Mouse (Mus musculus) layer of hippocampus, adult 18-20 months (tissue): ENCODE data around the gene Pdcl3. TPM values are rescaled to one million over a fixed set of nuclear protein-coding genes. Genes with fewer than 3 reads are reported as not detected.
"Not testable (repeated sequence)": the region's sequence is repeated elsewhere in the genome, so short reads cannot be mapped to it uniquely, and the experiment has no call there.

Experiments
- DNase-seq, 2 experiments: peaks; one replicate each; pipeline ENCODE4 v3.0.0; 2022; ENCODE audit warnings: low spot score in 2 of 2
- total RNA-seq, 2 experiments: library from RNA; stranded (reverse); gene quantifications; 2 replicates each; pipeline ENCODE4 v1.2.3; 2021

Pdcl3 gene
- total RNA-seq, 2 experiments from 2014 or later, result 32.1 to 35.8 TPM

DNA sequence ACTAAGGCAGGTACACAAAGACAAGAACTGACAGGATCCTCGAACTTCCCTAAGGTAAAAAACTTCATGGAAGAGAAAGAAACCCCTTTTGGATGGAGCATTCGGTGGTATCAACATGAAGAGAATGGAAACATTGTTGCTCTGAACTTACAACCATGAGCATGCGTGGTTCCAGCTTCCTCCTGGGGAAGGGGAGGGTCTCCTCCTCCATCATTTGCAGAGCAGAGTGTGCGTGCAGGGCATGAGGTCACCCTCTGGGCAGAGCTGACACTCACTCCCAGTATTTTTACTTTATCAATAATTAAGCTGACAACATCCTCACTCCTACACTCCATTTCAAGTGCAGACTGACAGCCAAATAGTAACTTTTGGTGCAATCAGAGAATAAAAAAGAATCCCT lies 32.5 kb downstream of the Pdcl3 start:
- DNase-seq, result no peak

DNA sequence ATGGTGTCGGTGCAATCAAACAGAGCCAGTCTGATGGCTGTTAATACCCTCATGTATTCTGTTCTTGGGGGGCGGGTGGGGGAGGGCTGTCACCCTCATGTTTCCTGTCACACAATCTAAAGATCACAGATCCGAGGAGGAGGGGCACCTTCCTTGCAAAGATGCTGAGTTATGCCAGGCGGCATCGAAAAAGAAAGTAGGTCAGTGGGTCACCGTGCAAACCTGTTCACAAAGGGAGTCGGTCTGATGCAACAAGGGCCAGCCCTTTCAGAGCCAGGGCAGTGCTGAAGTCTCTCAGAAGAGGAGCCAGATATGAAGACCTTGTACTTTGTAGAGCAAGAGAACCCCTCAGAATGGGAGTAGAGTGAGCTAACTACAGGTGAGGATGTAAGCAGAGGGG lies 39.7 kb downstream of the Pdcl3 start:
- no peak for DNase-seq

DNA sequence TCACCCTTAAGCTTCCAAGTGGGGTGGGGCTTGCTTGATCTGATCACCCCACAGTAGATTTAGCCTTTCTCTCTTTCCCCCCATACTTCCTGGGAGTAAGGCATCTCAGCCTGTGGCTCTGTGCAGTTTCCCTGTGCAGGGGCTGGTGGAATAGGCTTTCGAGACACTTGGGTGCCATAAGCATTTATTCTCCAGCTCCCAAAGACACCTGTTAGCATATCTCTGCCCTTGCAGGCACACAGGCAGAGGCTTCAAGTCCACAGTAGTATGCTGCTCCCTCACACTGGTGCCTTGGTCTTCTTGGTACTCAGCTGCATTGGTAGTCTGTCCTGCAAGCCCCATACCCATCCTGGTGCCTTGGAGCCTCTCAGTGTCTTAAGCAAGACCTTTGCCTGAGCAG lies 40.4 kb downstream of the Pdcl3 start:
- no peak for DNase-seq

DNA sequence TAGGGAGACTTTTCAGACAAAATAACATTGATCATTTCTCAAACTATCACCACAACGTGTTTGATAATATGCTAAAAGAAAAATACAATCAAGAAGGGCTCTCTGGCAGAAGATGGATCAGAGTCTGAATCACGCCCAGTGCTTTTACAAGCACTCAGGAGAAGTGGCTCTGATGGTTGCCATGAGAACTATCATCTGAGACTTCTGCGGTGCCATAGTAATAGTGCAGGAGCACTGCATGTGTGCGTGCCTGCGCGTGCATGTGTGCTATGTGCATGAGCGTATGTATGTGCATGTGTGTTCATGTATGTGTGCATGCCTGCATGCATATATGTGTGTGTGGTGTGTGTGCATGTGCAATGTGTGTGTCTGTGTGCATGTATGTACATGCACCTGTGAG lies 43.8 kb downstream of the Pdcl3 start:
- peak in 1 of 2 experiments; percentile 51 for DNase-seq

DNA sequence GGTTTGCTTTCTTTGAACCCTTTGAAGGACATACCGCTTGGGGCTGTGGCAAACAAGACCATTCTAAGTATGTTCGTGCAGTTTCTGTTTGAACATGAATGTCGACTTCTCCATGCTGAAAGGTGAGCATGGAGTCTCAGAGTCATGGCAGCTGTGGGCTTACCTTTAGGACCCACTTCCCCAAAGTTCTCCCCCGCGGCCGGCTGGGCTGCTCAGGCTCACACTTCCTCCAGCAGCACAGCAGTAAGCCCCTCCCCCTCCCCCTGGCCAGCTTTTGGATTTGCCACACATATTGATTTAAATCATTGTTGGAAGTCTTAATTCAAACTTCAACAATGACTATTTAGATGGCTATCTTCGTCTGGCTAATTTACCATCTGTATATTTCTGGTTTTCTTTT lies 44.7 kb downstream of the Pdcl3 start:
- DNase-seq, result no peak

DNA sequence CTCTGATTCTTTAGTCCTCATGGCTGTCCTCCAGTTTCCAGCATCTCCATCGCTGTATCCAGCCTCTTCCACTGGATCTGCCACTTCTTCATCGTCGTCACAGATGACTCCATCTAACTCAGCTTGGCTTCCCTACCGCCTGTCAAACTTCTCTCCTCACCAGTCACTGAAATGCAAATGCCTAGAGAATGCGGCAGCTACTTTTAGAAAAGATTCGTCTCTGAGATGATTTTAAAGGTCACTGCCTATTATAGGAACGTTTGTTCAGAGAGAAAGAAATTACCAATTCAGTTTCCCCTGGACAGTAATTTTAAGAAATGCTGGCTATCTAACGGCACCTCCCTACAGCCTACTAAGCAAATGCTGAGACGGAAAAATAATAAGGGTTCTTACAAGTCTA lies 50.4 kb downstream of the Pdcl3 start:
- no peak for DNase-seq

DNA sequence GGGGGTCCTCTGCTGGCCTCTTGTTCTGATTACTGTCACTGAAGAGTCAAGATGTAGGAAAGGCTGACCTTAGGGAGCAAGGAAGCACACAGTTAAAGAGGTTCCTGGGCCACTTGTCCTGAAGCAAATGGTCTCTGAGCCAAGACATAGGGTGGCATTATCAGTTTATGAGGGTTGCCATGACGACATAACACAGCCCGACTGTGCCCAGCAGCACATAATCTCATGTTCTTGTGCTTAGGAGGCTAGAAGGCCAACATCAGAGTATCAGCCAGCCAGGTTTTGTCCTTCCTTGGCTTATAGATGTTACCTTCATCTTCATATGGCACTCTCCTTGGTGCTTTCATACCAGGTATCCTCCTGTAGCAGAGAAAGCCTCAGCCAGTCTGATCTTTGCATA lies 56.8 kb downstream of the Pdcl3 start:
- no peak for DNase-seq

DNA sequence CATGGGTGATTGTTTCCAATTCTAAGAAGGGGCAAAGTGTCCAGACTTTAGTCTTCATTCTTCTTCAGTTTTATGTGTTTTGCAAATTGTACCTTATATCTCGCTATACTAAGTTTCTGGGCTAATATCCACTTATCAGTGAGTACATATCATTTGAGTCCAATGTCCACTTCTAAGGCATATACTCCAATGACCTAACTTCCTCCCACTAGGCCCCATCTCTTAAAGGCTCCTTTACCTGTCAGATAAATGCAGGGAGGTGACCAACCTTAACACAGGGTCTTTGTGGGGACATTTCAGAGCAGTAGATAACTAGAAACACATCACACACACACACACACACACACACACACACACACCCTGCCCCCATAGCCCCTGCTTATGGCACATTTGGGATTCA lies 59.0 kb downstream of the Pdcl3 start:
- not testable (repeated sequence) for DNase-seq

DNA sequence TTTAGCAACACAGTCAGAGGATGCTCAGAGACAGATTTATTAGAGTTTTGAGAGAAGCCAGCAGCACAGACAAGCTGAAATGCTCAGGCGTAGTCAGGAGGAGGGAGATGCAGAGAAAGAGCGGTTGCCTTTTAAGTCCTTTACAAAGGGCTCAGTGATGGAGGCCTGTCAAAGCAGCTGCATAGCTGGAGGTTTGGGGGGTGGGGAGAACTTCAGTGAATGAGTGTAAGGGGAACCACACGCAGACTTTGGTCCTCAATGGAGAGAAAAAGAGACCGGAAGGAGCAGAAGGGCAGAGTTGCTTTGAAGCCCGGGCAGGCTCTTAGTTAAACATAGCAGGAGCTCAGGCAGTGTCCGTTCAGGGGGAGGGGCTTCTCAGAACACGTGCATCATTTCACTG lies 61.3 kb downstream of the Pdcl3 start:
- DNase-seq, result no peak

Other genes starting within 250 kb of the Pdcl3 start
- 100 to 1,000 TPM; 106 to 110 TPM for gene Lonrf2, start 148.9 kb upstream of the Pdcl3 start, total RNA-seq
- gene Chst10, start 87.4 kb upstream of the Pdcl3 start, total RNA-seq, result 10 to 100 TPM; 49.6 to 53.3 TPM
- gene Nms, start 46.5 kb upstream of the Pdcl3 start, total RNA-seq, result not detected
- gene Npas2, start 208.1 kb downstream of the Pdcl3 start, total RNA-seq, result 10 to 100 TPM; 37.2 to 44.9 TPM